Mouse (Mus musculus) bone marrow macrophage, adult 2 months (primary cell): ENCODE measurements around the gene Pde4d.

Experiments used
- CTCF ChIP-seq: IDR thresholded peaks from 2 replicates; pipeline ENCODE4 v1.5.1; 2012; ENCODE audit warnings: low read depth, mild to moderate bottlenecking, low read length, moderate library complexity
- POLR2A ChIP-seq: IDR thresholded peaks from 2 replicates; pipeline ENCODE4 v1.6.1; 2012; ENCODE audit warnings: mild to moderate bottlenecking, low read depth, low read length, borderline replicate concordance

DNA sequence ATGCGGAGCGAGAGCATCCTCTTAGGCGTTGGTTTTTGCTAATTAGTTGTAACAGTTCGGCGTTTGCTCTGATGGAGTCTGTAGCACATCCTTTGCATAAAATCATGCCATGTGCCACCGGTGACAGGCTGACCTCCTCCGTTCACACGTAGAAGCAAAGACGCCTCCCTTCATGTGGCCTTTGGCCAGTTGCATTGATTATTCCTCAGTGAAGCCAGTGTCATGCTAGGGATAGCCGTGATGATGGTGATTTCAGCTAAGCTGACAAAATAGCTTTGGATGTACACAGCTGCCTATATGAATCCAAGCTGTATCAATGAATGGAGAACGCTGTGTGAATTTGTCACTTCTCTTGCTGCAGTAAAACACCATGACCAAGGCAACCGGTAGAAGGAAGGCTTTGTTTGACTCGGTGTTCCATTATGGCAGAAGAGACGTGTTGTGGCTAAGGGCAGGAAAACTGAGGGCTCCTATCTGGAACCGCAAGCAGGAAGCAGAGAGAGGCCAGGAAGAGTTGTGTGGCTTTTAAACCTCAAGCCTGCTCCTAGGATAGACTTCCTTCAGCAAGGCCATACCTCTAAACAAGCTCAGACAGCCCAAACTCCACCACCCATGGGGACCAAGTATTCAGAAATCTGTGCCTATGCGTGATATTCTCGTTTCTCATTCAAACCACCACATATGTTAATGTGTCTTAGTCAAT is 1471.7 kb downstream of the Pde4d start:
- TF ChIP-seq CTCF (no peak), POLR2A (no peak)
